Mouse (Mus musculus): ENCODE measurements around the gene Prim1. TPM values are rescaled to one million over a fixed set of nuclear protein-coding genes. Genes with fewer than 3 reads are reported as not detected.

Prim1 gene
- polyA plus RNA-seq, 1 experiment from 2014 or later, result 87.0 TPM

Other genes starting within 250 kb of the Prim1 start
- gene Rdh9, start 238.8 kb upstream of the Prim1 start, polyA plus RNA-seq (2015; fragmentation: Nextera tagmentation; extraction: Ambion mirVana), result not detected in 2 replicates
- gene Rdh16, start 214.0 kb upstream of the Prim1 start, polyA plus RNA-seq (2015; fragmentation: Nextera tagmentation; extraction: Ambion mirVana), result 0.05 TPM in 1 of 2 replicates, not detected in the other
- not detected in 2 replicates for gene Rdh19, start 165.2 kb upstream of the Prim1 start, polyA plus RNA-seq (2015; fragmentation: Nextera tagmentation; extraction: Ambion mirVana)
- gene Rdh16f2, start 148.7 kb upstream of the Prim1 start, polyA plus RNA-seq (2015; fragmentation: Nextera tagmentation; extraction: Ambion mirVana), result not detected in 2 replicates
- gene Rdh7, start 126.4 kb upstream of the Prim1 start, polyA plus RNA-seq (2015; fragmentation: Nextera tagmentation; extraction: Ambion mirVana), result 0.47 and 0.70 TPM in 2 replicates
- not detected in 2 replicates for gene Sdr9c7, start 116.7 kb upstream of the Prim1 start, polyA plus RNA-seq (2015; fragmentation: Nextera tagmentation; extraction: Ambion mirVana)
- gene Hsd17b6, start 7.6 kb upstream of the Prim1 start, polyA plus RNA-seq (2015; fragmentation: Nextera tagmentation; extraction: Ambion mirVana), result not detected in 2 replicates
- 599 and 646 TPM in 2 replicates for gene Naca, start 20.4 kb downstream of the Prim1 start, polyA plus RNA-seq (2015; fragmentation: Nextera tagmentation; extraction: Ambion mirVana)
- 380 and 439 TPM in 2 replicates for gene Ptges3, start 43.8 kb downstream of the Prim1 start, polyA plus RNA-seq (2015; fragmentation: Nextera tagmentation; extraction: Ambion mirVana)
- gene Atp5b, start 68.1 kb downstream of the Prim1 start, polyA plus RNA-seq (2015; fragmentation: Nextera tagmentation; extraction: Ambion mirVana), result 2,036 and 2,215 TPM in 2 replicates
- 5.8 and 6.7 TPM in 2 replicates for gene Baz2a, start 76.4 kb downstream of the Prim1 start, polyA plus RNA-seq (2015; fragmentation: Nextera tagmentation; extraction: Ambion mirVana)
- gene Rbms2, start 165.1 kb downstream of the Prim1 start, polyA plus RNA-seq (2015; fragmentation: Nextera tagmentation; extraction: Ambion mirVana), result 7.0 and 8.8 TPM in 2 replicates
- gene Gls2, start 179.3 kb downstream of the Prim1 start, polyA plus RNA-seq (2015; fragmentation: Nextera tagmentation; extraction: Ambion mirVana), result 1.9 and 2.2 TPM in 2 replicates
- 24.1 and 24.7 TPM in 2 replicates for gene Spryd4, start 196.6 kb downstream of the Prim1 start, polyA plus RNA-seq (2015; fragmentation: Nextera tagmentation; extraction: Ambion mirVana)
- gene Mip, start 210.7 kb downstream of the Prim1 start, polyA plus RNA-seq (2015; fragmentation: Nextera tagmentation; extraction: Ambion mirVana), result 0.09 TPM in 1 of 2 replicates, not detected in the other
- 34.8 and 37.4 TPM in 2 replicates for gene Timeless, start 216.9 kb downstream of the Prim1 start, polyA plus RNA-seq (2015; fragmentation: Nextera tagmentation; extraction: Ambion mirVana)
- 0.31 and 0.49 TPM in 2 replicates for gene Apon, start 238.9 kb downstream of the Prim1 start, polyA plus RNA-seq (2015; fragmentation: Nextera tagmentation; extraction: Ambion mirVana)

All from liver, embryonic 13.5 days (tissue).